Mouse (Mus musculus) liver, embryonic 11.5 days (tissue): ENCODE results near the gene Rfx2. TPM values are rescaled to one million over a fixed set of nuclear protein-coding genes. Genes with fewer than 3 reads are reported as not detected.

Source experiments
- ATAC-seq: fragments of 200-750 bp; cut with Nextera tagmentation; replicated peaks from 2 replicates; pipeline ENCODE4 v1.8.0; 2017; ENCODE audit warnings: moderate number of reproducible peaks, mild to moderate bottlenecking, moderate TSS enrichment, moderate library complexity; ENCODE audit not compliant: low FRiP score
- DNase-seq: peaks from one replicate; pipeline ENCODE4 v3.0.0-alpha.2; 2017; ENCODE audit warnings: low spot score
- H3K27ac ChIP-seq: fragments of 300-500 bp; sonication (generic); 2 replicates; pipeline ENCODE4 v1.5.1; 2014; ENCODE audit warnings: mild to moderate bottlenecking, low read depth, low read length, control low read depth
- H3K27me3 ChIP-seq: fragments of 300-500 bp; sonication (generic); replicated peaks from 2 replicates; pipeline ENCODE4 v1.6.1; 2014; ENCODE audit warnings: low read length, mixed read lengths; ENCODE audit not compliant: control insufficient read depth, insufficient read depth
- H3K36me3 ChIP-seq: fragments of 300-500 bp; sonication (generic); 2 replicates; pipeline ENCODE4 v1.6.1; 2014; ENCODE audit warnings: mild to moderate bottlenecking, low read length, moderate library complexity, mixed read lengths; ENCODE audit not compliant: control insufficient read depth, insufficient read depth
- H3K4me1 ChIP-seq: fragments of 300-500 bp; sonication (generic); replicated peaks from 2 replicates; pipeline ENCODE4 v1.6.1; 2014; ENCODE audit warnings: low read length, mixed read lengths; ENCODE audit not compliant: control insufficient read depth, insufficient read depth
- H3K4me2 ChIP-seq: fragments of 300-500 bp; sonication (generic); 2 replicates; pipeline ENCODE4 v1.6.1; 2014; ENCODE audit warnings: mild to moderate bottlenecking, control low read depth, moderate library complexity
- H3K4me3 ChIP-seq: fragments of 300-500 bp; sonication (generic); 2 replicates; pipeline ENCODE4 v1.5.1; 2014; ENCODE audit warnings: low read depth, low read length, control low read depth
- H3K9ac ChIP-seq: fragments of 300-500 bp; sonication (generic); 2 replicates; pipeline ENCODE4 v1.6.1; 2014; ENCODE audit warnings: low read depth, low read length, control low read depth
- H3K9me3 ChIP-seq: fragments of 300-500 bp; sonication (generic); 2 replicates; pipeline ENCODE4 v1.6.1; 2016; ENCODE audit warnings: low read length, inconsistent platforms, mixed read lengths; ENCODE audit not compliant: control insufficient read depth
- WGBS: fragments of 180-500 bp; shearing (Covaris S2); extraction: QIAGEN DNeasy Blood & Tissue Kit; methylation state at CpG from one replicate; pipeline ENCODE4 v1.1.7; 2014; 5-methylcytosine and 5-hydroxymethylcytosine counted together
- polyA plus RNA-seq: library from polyadenylated mRNA; unstranded; fragments of >200 nt; fragmentation: Nextera tagmentation; extraction: Ambion mirVana; gene quantifications from 2 replicates; pipeline ENCODE4 v1.2.1, GENCODE M21; 2014

Gene Rfx2
- polyA plus RNA-seq, 1 experiment from 2014 or later = 9.0 TPM

GRCm38 (mm10) chr17:56744173-56744572 is 86.6 kb downstream of the Rfx2 start:
- Histone ChIP-seq H3K4me3 (no peak overlapping the region), H3K4me1 (no peaks in the 10 kb centered on the region), H3K36me3 (no peaks in the 10 kb centered on the region), H3K27me3 (0 out of 2 replicates have a peak, but pooled peaks cover 3% of the 10 kb centered on the region), H3K9me3 (no peaks in the 10 kb centered on the region), H3K9ac (no peak overlapping the region), H3K27ac (no peak overlapping the region), H3K4me2 (no peak overlapping the region)
- 50% methylated on average over 5 of the region's 5 CpGs for WGBS
- no peak for DNase-seq
- no peak for ATAC-seq

GRCm38 (mm10) chr17:56740788-56741160 is 90.0 kb downstream of the Rfx2 start:
- H3K9me3 ChIP-seq = no peaks in the 10 kb centered on the region

GRCm38 (mm10) chr17:56740118-56740787 is 90.6 kb downstream of the Rfx2 start:
- no peak for DNase-seq
- WGBS = 75% methylated on average over 17 of the region's 17 CpGs
- no peaks in the 10 kb centered on the region for H3K4me1 ChIP-seq
- no peak for ATAC-seq
- no peaks in the 10 kb centered on the region for H3K36me3 ChIP-seq
- no peak overlapping the region for H3K4me3 ChIP-seq
- no peak overlapping the region for H3K27ac ChIP-seq
- H3K27me3 ChIP-seq = peaks cover 12% of the 10 kb centered on the region; the same call in 1 of the 2 replicates
- no peak overlapping the region for H3K4me2 ChIP-seq
- H3K9me3 ChIP-seq = no peaks in the 10 kb centered on the region
- H3K9ac ChIP-seq = no peak overlapping the region

More at GRCm38 (mm10) chr17:56740788-56741160, 90.0 kb downstream of the Rfx2 start:
- no peak for ATAC-seq
- no peaks in the 10 kb centered on the region for H3K36me3 ChIP-seq
- no peak overlapping the region for H3K9ac ChIP-seq
- H3K4me2 ChIP-seq = no peak overlapping the region
- H3K4me1 ChIP-seq = no peaks in the 10 kb centered on the region
- WGBS = 70% methylated on average over 17 of the region's 17 CpGs
- H3K4me3 ChIP-seq = no peak overlapping the region
- peaks cover 12% of the 10 kb centered on the region; the same call in 1 of the 2 replicates for H3K27me3 ChIP-seq
- H3K27ac ChIP-seq = no peak overlapping the region
- DNase-seq = no peak

- no peaks in the 10 kb centered on the region for H3K4me1 ChIP-seq
- no peaks in the 10 kb centered on the region for H3K9me3 ChIP-seq
- no peak overlapping the region for H3K9ac ChIP-seq
- H3K4me2 ChIP-seq = no peak overlapping the region
- no peaks in the 10 kb centered on the region for H3K36me3 ChIP-seq
- DNase-seq (no peak), ATAC-seq (no peak)
- WGBS = 77% methylated on average over 10 of the region's 10 CpGs
- H3K27ac ChIP-seq = no peak overlapping the region
- no peak overlapping the region for H3K4me3 ChIP-seq
- H3K27me3 ChIP-seq = peaks cover 14% of the 10 kb centered on the region; the same call in 1 of the 2 replicates
Measured at GRCm38 (mm10) chr17:56738221-56738620, 92.6 kb downstream of the Rfx2 start.

- no peak overlapping the region for H3K4me2 ChIP-seq
- 33% methylated on average over 8 of the region's 8 CpGs for WGBS
- no peak overlapping the region for H3K4me3 ChIP-seq
- H3K9ac ChIP-seq = no peak overlapping the region
- no peak for DNase-seq
- ATAC-seq = no peak
- H3K4me1 ChIP-seq = no peaks in the 10 kb centered on the region
- no peak overlapping the region for H3K27ac ChIP-seq
- H3K27me3 ChIP-seq = peaks cover 14% of the 10 kb centered on the region; the same call in 1 of the 2 replicates
- H3K9me3 ChIP-seq = no peaks in the 10 kb centered on the region
- no peaks in the 10 kb centered on the region for H3K36me3 ChIP-seq
Measured at GRCm38 (mm10) chr17:56736534-56736933, 94.3 kb downstream of the Rfx2 start.

GRCm38 (mm10) chr17:56729656-56730055 is 101.2 kb downstream of the Rfx2 start:
- H3K27ac ChIP-seq = no peak overlapping the region
- H3K27me3 ChIP-seq = peaks cover 12% of the 10 kb centered on the region; the same call in 1 of the 2 replicates
- no peak overlapping the region for H3K4me2 ChIP-seq
- H3K9ac ChIP-seq = no peak overlapping the region
- H3K9me3 ChIP-seq = no peaks in the 10 kb centered on the region
- H3K4me1 ChIP-seq = peaks cover 17% of the 10 kb centered on the region
- no peak overlapping the region for H3K4me3 ChIP-seq
- H3K36me3 ChIP-seq = no peaks in the 10 kb centered on the region
- WGBS = 79% methylated on average over 2 of the region's 2 CpGs
- DNase-seq (no peak), ATAC-seq (no peak)

- Histone ChIP-seq H3K27me3 (peaks cover 10% of the 10 kb centered on the region; the same call in 1 of the 2 replicates), H3K27ac (no peak overlapping the region), H3K4me1 (peaks cover 17% of the 10 kb centered on the region), H3K4me2 (no peak overlapping the region), H3K9ac (no peak overlapping the region), H3K9me3 (no peaks in the 10 kb centered on the region), H3K36me3 (no peaks in the 10 kb centered on the region), H3K4me3 (no peak overlapping the region)
- no peak for DNase-seq
- ATAC-seq = no peak
- 59% methylated on average over 6 of the region's 6 CpGs for WGBS
Measured at GRCm38 (mm10) chr17:56729151-56729550, 101.7 kb downstream of the Rfx2 start.

GRCm38 (mm10) chr17:56728117-56728516 is 102.7 kb downstream of the Rfx2 start:
- Histone ChIP-seq H3K27me3 (peaks cover 10% of the 10 kb centered on the region; the same call in 1 of the 2 replicates), H3K9me3 (no peaks in the 10 kb centered on the region), H3K4me1 (peaks cover 17% of the 10 kb centered on the region), H3K4me2 (peak overlapping the region; percentile 51), H3K27ac (no peak overlapping the region), H3K4me3 (no peak overlapping the region), H3K9ac (peak overlapping the region; percentile 34; the same call in 1 of the 2 replicates), H3K36me3 (peaks cover 8% of the 10 kb centered on the region; the same call in 1 of the 2 replicates)
- WGBS = 19% methylated on average over 12 of the region's 12 CpGs
- ATAC-seq (no peak; the same call in 1 of the 2 replicates), DNase-seq (no peak)

- Histone ChIP-seq H3K36me3 (peaks cover 8% of the 10 kb centered on the region; the same call in 1 of the 2 replicates), H3K4me1 (peaks cover 17% of the 10 kb centered on the region), H3K9ac (peak overlapping the region; percentile 34; the same call in 1 of the 2 replicates), H3K4me2 (peak overlapping the region; percentile 51), H3K9me3 (no peaks in the 10 kb centered on the region), H3K27ac (no peak overlapping the region), H3K27me3 (peaks cover 10% of the 10 kb centered on the region; the same call in 1 of the 2 replicates), H3K4me3 (no peak overlapping the region)
- ATAC-seq = peak; percentile 60
- peak; percentile 68 for DNase-seq
- 12% methylated on average over 12 of the region's 12 CpGs for WGBS
Measured at GRCm38 (mm10) chr17:56727659-56728058, 103.2 kb downstream of the Rfx2 start.
